Mouse (Mus musculus) ES-Bruce4 (cell line): ENCODE results near the gene Fst. TPM values are rescaled to one million over a fixed set of nuclear protein-coding genes. Genes with fewer than 3 reads are reported as not detected.

ENCODE experiments used
- H3K27ac ChIP-seq: 2 replicates; pipeline ENCODE4 v1.5.1; 2012; ENCODE audit warnings: low read length, inconsistent platforms; ENCODE audit not compliant: insufficient read depth
- H3K27me3 ChIP-seq: 2 replicates; pipeline ENCODE4 v1.6.1; 2012; ENCODE audit warnings: mild to moderate bottlenecking, low read length, inconsistent platforms; ENCODE audit not compliant: control insufficient read depth, poor library complexity, insufficient read depth, severe bottlenecking
- H3K36me3 ChIP-seq: 2 replicates; pipeline ENCODE4 v1.6.1; 2012; ENCODE audit warnings: inconsistent platforms, mild to moderate bottlenecking, low read length, moderate library complexity; ENCODE audit not compliant: control insufficient read depth, poor library complexity, insufficient read depth, severe bottlenecking
- H3K4me1 ChIP-seq: one replicate; pipeline ENCODE4 v1.8.1; 2011; ENCODE audit warnings: low read length; ENCODE audit not compliant: control insufficient read depth, insufficient read depth
- H3K4me3 ChIP-seq: 2 replicates; pipeline ENCODE4 v1.5.1; 2011; ENCODE audit warnings: low read depth, mild to moderate bottlenecking, low read length
- H3K9ac ChIP-seq: 2 replicates; pipeline ENCODE4 v1.6.1; 2012; ENCODE audit warnings: low read depth, mild to moderate bottlenecking, inconsistent platforms; ENCODE audit not compliant: poor library complexity, severe bottlenecking
- H3K9me3 ChIP-seq: replicated peaks from 2 replicates; pipeline ENCODE4 v1.6.1; 2012; ENCODE audit warnings: mild to moderate bottlenecking, low read length, inconsistent platforms; ENCODE audit not compliant: control insufficient read depth, poor library complexity, insufficient read depth, severe bottlenecking
- CTCF ChIP-seq: IDR thresholded peaks from one replicate; pipeline ENCODE4 v1.8.1; 2011; ENCODE audit warnings: low read depth, low read length
- EP300 ChIP-seq: IDR thresholded peaks from 2 replicates; pipeline ENCODE4 v1.6.1; 2011; ENCODE audit warnings: low read depth, low read length; ENCODE audit not compliant: insufficient read depth
- POLR2A ChIP-seq: IDR thresholded peaks from one replicate; pipeline ENCODE4 v1.8.1; 2011; ENCODE audit warnings: low read length; ENCODE audit not compliant: insufficient read depth
- polyA plus RNA-seq: library from polyadenylated mRNA; stranded (reverse); fragments of >200 nt; gene quantifications from 2 replicates; pipeline ENCODE4 v1.2.4, GENCODE M21; 2011; ENCODE audit warnings: low read depth; ENCODE audit not compliant: missing spikeins, insufficient read depth, insufficient read length

Gene Fst
- polyA plus RNA-seq, 1 experiment: 3.2 TPM

GRCm38 (mm10) chr13:114465387-114465786, 6.6 kb upstream of the Fst start:
- H3K4me3 ChIP-seq: no peak overlapping the region
- H3K27ac ChIP-seq: no peak overlapping the region
- no peaks in the 10 kb centered on the region for H3K9me3 ChIP-seq
- TF ChIP-seq EP300 (no peak), POLR2A (no peak), CTCF (no peak)
- H3K27me3 ChIP-seq: 0 out of 2 replicates have a peak, but pooled peaks cover 2% of the 10 kb centered on the region
- H3K4me1 ChIP-seq: no peaks in the 10 kb centered on the region
- no peak overlapping the region for H3K9ac ChIP-seq
- H3K36me3 ChIP-seq: no peaks in the 10 kb centered on the region

GRCm38 (mm10) chr13:114464824-114465223, 6.1 kb upstream of the Fst start:
- H3K9ac ChIP-seq: no peak overlapping the region
- H3K27ac ChIP-seq: no peak overlapping the region
- TF ChIP-seq CTCF: no peak
- no peak for TF ChIP-seq EP300
- no peak for TF ChIP-seq POLR2A
- no peaks in the 10 kb centered on the region for H3K4me1 ChIP-seq
- no peak overlapping the region for H3K4me3 ChIP-seq
- peaks cover 4% of the 10 kb centered on the region; the same call in 1 of the 2 replicates for H3K27me3 ChIP-seq
- H3K9me3 ChIP-seq: no peaks in the 10 kb centered on the region
- H3K36me3 ChIP-seq: no peaks in the 10 kb centered on the region

- TF ChIP-seq CTCF: no peak
- TF ChIP-seq EP300: no peak
- no peak for TF ChIP-seq POLR2A
- Histone ChIP-seq H3K9me3 (no peaks in the 10 kb centered on the region), H3K9ac (no peak overlapping the region), H3K4me3 (no peak overlapping the region), H3K4me1 (no peaks in the 10 kb centered on the region), H3K36me3 (no peaks in the 10 kb centered on the region), H3K27ac (no peak overlapping the region), H3K27me3 (peaks cover 18% of the 10 kb centered on the region)
Measured at GRCm38 (mm10) chr13:114462548-114463408, 4.0 kb upstream of the Fst start.

GRCm38 (mm10) chr13:114460306-114460892, 1.6 kb upstream of the Fst start:
- H3K4me1 ChIP-seq: no peaks in the 10 kb centered on the region
- peaks cover 25% of the 10 kb centered on the region for H3K27me3 ChIP-seq
- peak overlapping the region; percentile 67 for H3K4me3 ChIP-seq
- TF ChIP-seq EP300 (no peak), CTCF (no peak), POLR2A (no peak)
- no peaks in the 10 kb centered on the region for H3K36me3 ChIP-seq
- H3K27ac ChIP-seq: no peak overlapping the region
- no peaks in the 10 kb centered on the region for H3K9me3 ChIP-seq
- peak overlapping the region; percentile 6; the same call in 1 of the 2 replicates for H3K9ac ChIP-seq

- Histone ChIP-seq H3K27me3 (peaks cover 25% of the 10 kb centered on the region), H3K9ac (peak overlapping the region; percentile 76), H3K27ac (no peak overlapping the region), H3K36me3 (no peaks in the 10 kb centered on the region), H3K4me1 (no peaks in the 10 kb centered on the region), H3K4me3 (peak overlapping the region; percentile 67), H3K9me3 (no peaks in the 10 kb centered on the region)
- TF ChIP-seq EP300 (no peak), CTCF (no peak), POLR2A (no peak)
Measured at GRCm38 (mm10) chr13:114459701-114460160, 980 bp upstream of the Fst start.
